Mouse (Mus musculus): Measurements from ENCODE around the gene Sh2d3c. TPM values are rescaled to one million over a fixed set of nuclear protein-coding genes. Genes with fewer than 3 reads are reported as not detected.
A peak's percentile ranks its signal among the peaks of the same experiment; 100 is the strongest.

Sh2d3c gene
- polyA plus RNA-seq, 1 experiment: 25.3 TPM

GRCm38 (mm10) chr2:32784048-32784681 lies 63.3 kb downstream of the Sh2d3c start, which contains the start of gene Cfap157:
Cfap157 (minus strand) TSS chr2:32784428.
- 63% methylated on average over 4 of the region's 4 CpGs for WGBS
- H3K4me3 ChIP-seq (ENCODE audit: low read depth, low read length): no peak within 1 kb of the TSS
- TF ChIP-seq CTCF (IDR thresholded peaks at IDR 0.05; ENCODE audit: extremely low read depth, insufficient read length, insufficient replicate concordance, low read depth, low read length) (no peak), POLR2A (IDR thresholded peaks at IDR 0.05; ENCODE audit: low read depth, low read length) (no peak)
- H3K27ac ChIP-seq (ENCODE audit: insufficient read depth, low read depth, low read length): no peak within 1 kb of the TSS
- peaks cover 2% of the 10 kb centered on the region; the same call in 1 of the 2 replicates for H3K4me1 ChIP-seq (ENCODE audit: control insufficient read depth, insufficient read depth, insufficient read length, low read length)
- H3K27me3 ChIP-seq (ENCODE audit: control insufficient read depth, insufficient read depth, low read length): no peaks in the 10 kb centered on the region
- H3K36me3 ChIP-seq (ENCODE audit: control insufficient read depth, insufficient read depth, low read length): no peaks in the 10 kb centered on the region

- H3K27me3 ChIP-seq (ENCODE audit: control insufficient read depth, insufficient read depth, low read length): no peaks in the 10 kb centered on the region
- TF ChIP-seq POLR2A (IDR thresholded peaks at IDR 0.05; ENCODE audit: low read depth, low read length) (no peak), CTCF (IDR thresholded peaks at IDR 0.05; ENCODE audit: extremely low read depth, insufficient read length, insufficient replicate concordance, low read depth, low read length) (peak; percentile 27; the same call in 1 of the 2 replicates)
- no peak overlapping the region for H3K4me3 ChIP-seq (ENCODE audit: low read depth, low read length)
- H3K4me1 ChIP-seq (ENCODE audit: control insufficient read depth, insufficient read depth, insufficient read length, low read length): peaks cover 2% of the 10 kb centered on the region; the same call in 1 of the 2 replicates
- H3K27ac ChIP-seq (ENCODE audit: insufficient read depth, low read depth, low read length): no peak overlapping the region
- 71% methylated on average over 6 of the region's 6 CpGs for WGBS
- H3K36me3 ChIP-seq (ENCODE audit: control insufficient read depth, insufficient read depth, low read length): no peaks in the 10 kb centered on the region
These were observed 66.3 kb downstream of the Sh2d3c start for GRCm38 (mm10) chr2:32787176-32787575.

- TF ChIP-seq CTCF (IDR thresholded peaks at IDR 0.05; ENCODE audit: extremely low read depth, insufficient read length, insufficient replicate concordance, low read depth, low read length) (no peak), POLR2A (IDR thresholded peaks at IDR 0.05; ENCODE audit: low read depth, low read length) (no peak)
- WGBS: 79% methylated on average over 2 of the region's 2 CpGs
These were observed 67.7 kb downstream of the Sh2d3c start for GRCm38 (mm10) chr2:32788581-32788980.

GRCm38 (mm10) chr2:32791297-32791696 lies 70.4 kb downstream of the Sh2d3c start:
- Histone ChIP-seq H3K27me3 (ENCODE audit: control insufficient read depth, insufficient read depth, low read length) (no peaks in the 10 kb centered on the region), H3K27ac (ENCODE audit: insufficient read depth, low read depth, low read length) (no peak overlapping the region), H3K36me3 (ENCODE audit: control insufficient read depth, insufficient read depth, low read length) (no peaks in the 10 kb centered on the region), H3K4me3 (ENCODE audit: low read depth, low read length) (no peak overlapping the region), H3K4me1 (ENCODE audit: control insufficient read depth, insufficient read depth, insufficient read length, low read length) (peaks cover 2% of the 10 kb centered on the region; the same call in 1 of the 2 replicates)
- TF ChIP-seq CTCF (IDR thresholded peaks at IDR 0.05; ENCODE audit: extremely low read depth, insufficient read length, insufficient replicate concordance, low read depth, low read length): no peak
- TF ChIP-seq POLR2A (IDR thresholded peaks at IDR 0.05; ENCODE audit: low read depth, low read length): no peak
- 62% methylated on average over 6 of the region's 6 CpGs for WGBS

More at GRCm38 (mm10) chr2:32788581-32788980, 67.7 kb downstream of the Sh2d3c start:
- Histone ChIP-seq H3K27ac (ENCODE audit: insufficient read depth, low read depth, low read length) (no peak overlapping the region), H3K4me1 (ENCODE audit: control insufficient read depth, insufficient read depth, insufficient read length, low read length) (peaks cover 2% of the 10 kb centered on the region; the same call in 1 of the 2 replicates), H3K36me3 (ENCODE audit: control insufficient read depth, insufficient read depth, low read length) (no peaks in the 10 kb centered on the region), H3K27me3 (ENCODE audit: control insufficient read depth, insufficient read depth, low read length) (no peaks in the 10 kb centered on the region), H3K4me3 (ENCODE audit: low read depth, low read length) (no peak overlapping the region)

GRCm38 (mm10) chr2:32795748-32796418 lies 75.0 kb downstream of the Sh2d3c start:
- H3K27me3 ChIP-seq (ENCODE audit: control insufficient read depth, insufficient read depth, low read length): no peaks in the 10 kb centered on the region
- WGBS: 85% methylated on average over 13 of the region's 13 CpGs
- no peak for TF ChIP-seq POLR2A (IDR thresholded peaks at IDR 0.05; ENCODE audit: low read depth, low read length)
- TF ChIP-seq CTCF (IDR thresholded peaks at IDR 0.05; ENCODE audit: extremely low read depth, insufficient read length, insufficient replicate concordance, low read depth, low read length): no peak

GRCm38 (mm10) chr2:32798251-32798962 lies 77.6 kb downstream of the Sh2d3c start:
- Histone ChIP-seq H3K4me1 (ENCODE audit: control insufficient read depth, insufficient read depth, insufficient read length, low read length) (peaks cover 2% of the 10 kb centered on the region; the same call in 1 of the 2 replicates), H3K27me3 (ENCODE audit: control insufficient read depth, insufficient read depth, low read length) (no peaks in the 10 kb centered on the region), H3K36me3 (ENCODE audit: control insufficient read depth, insufficient read depth, low read length) (no peaks in the 10 kb centered on the region), H3K27ac (ENCODE audit: insufficient read depth, low read depth, low read length) (no peak overlapping the region), H3K4me3 (ENCODE audit: low read depth, low read length) (no peak overlapping the region)
- no peak for TF ChIP-seq POLR2A (IDR thresholded peaks at IDR 0.05; ENCODE audit: low read depth, low read length)
- no peak for TF ChIP-seq CTCF (IDR thresholded peaks at IDR 0.05; ENCODE audit: extremely low read depth, insufficient read length, insufficient replicate concordance, low read depth, low read length)
- WGBS: 70% methylated on average over 10 of the region's 10 CpGs

More at GRCm38 (mm10) chr2:32795748-32796418, 75.0 kb downstream of the Sh2d3c start:
- H3K4me3 ChIP-seq (ENCODE audit: low read depth, low read length): no peak overlapping the region
- no peak overlapping the region for H3K27ac ChIP-seq (ENCODE audit: insufficient read depth, low read depth, low read length)
- peaks cover 2% of the 10 kb centered on the region; the same call in 1 of the 2 replicates for H3K4me1 ChIP-seq (ENCODE audit: control insufficient read depth, insufficient read depth, insufficient read length, low read length)
- no peaks in the 10 kb centered on the region for H3K36me3 ChIP-seq (ENCODE audit: control insufficient read depth, insufficient read depth, low read length)

Other genes with a start within 250 kb of the Sh2d3c start
- 55.2 and 96.2 TPM in 2 replicates for gene Fam102a, start 185.7 kb upstream of the Sh2d3c start, polyA plus RNA-seq (2012; rRNA removed)
- gene Dpm2, start 150.2 kb upstream of the Sh2d3c start, polyA plus RNA-seq (2012; rRNA removed): 49.3 and 87.5 TPM in 2 replicates
- gene Pip5kl1, start 146.3 kb upstream of the Sh2d3c start, polyA plus RNA-seq (2012; rRNA removed): 0.15 and 0.25 TPM in 2 replicates
- not detected in 2 replicates for gene 9430097D07Rik, start 145.4 kb upstream of the Sh2d3c start, polyA plus RNA-seq (2012; rRNA removed)
- gene St6galnac4, start 134.0 kb upstream of the Sh2d3c start, polyA plus RNA-seq (2012; rRNA removed): 9.1 and 9.6 TPM in 2 replicates
- gene St6galnac6, start 121.3 kb upstream of the Sh2d3c start, polyA plus RNA-seq (2012; rRNA removed): 12.5 and 18.2 TPM in 2 replicates
- 3.4 and 3.7 TPM in 2 replicates for gene Ak1, start 99.3 kb upstream of the Sh2d3c start, polyA plus RNA-seq (2012; rRNA removed)
- gene Eng, start 74.5 kb upstream of the Sh2d3c start, polyA plus RNA-seq (2012; rRNA removed): 36.8 and 54.4 TPM in 2 replicates
- 25.6 and 26.0 TPM in 2 replicates for gene Fpgs, start 16.9 kb upstream of the Sh2d3c start, polyA plus RNA-seq (2012; rRNA removed)
- 41.9 and 89.9 TPM in 2 replicates for gene Cdk9, start 8.0 kb upstream of the Sh2d3c start, polyA plus RNA-seq (2012; rRNA removed)
- not detected in 2 replicates for gene 6330409D20Rik, start 20.0 kb downstream of the Sh2d3c start, polyA plus RNA-seq (2012; rRNA removed)
- 86.2 and 133 TPM in 2 replicates for gene Tor2a, start 36.2 kb downstream of the Sh2d3c start, polyA plus RNA-seq (2012; rRNA removed)
- gene Ttc16, start 54.6 kb downstream of the Sh2d3c start, polyA plus RNA-seq (2012; rRNA removed): 1.0 and 2.3 TPM in 2 replicates
- gene Ptrh1, start 54.7 kb downstream of the Sh2d3c start, polyA plus RNA-seq (2012; rRNA removed): 28.4 and 65.8 TPM in 2 replicates
- 0.06 TPM in 1 of 2 replicates, not detected in the other for gene Cfap157, start 63.4 kb downstream of the Sh2d3c start, polyA plus RNA-seq (2012; rRNA removed)
- gene Stxbp1, start 126.2 kb downstream of the Sh2d3c start, polyA plus RNA-seq (2012; rRNA removed): 3.6 and 7.0 TPM in 2 replicates
- gene Fam129b, start 155.1 kb downstream of the Sh2d3c start, polyA plus RNA-seq (2012; rRNA removed): 19.4 and 27.2 TPM in 2 replicates
- 80.3 and 161 TPM in 2 replicates for gene Rpl12, start 240.5 kb downstream of the Sh2d3c start, polyA plus RNA-seq (2012; rRNA removed)
- gene Lrsam1, start 240.6 kb downstream of the Sh2d3c start, polyA plus RNA-seq (2012; rRNA removed): 6.4 and 12.0 TPM in 2 replicates

All from small intestine, adult 2 months (tissue).